Mouse (Mus musculus): ENCODE measurements around the gene Acot2.
"Not testable (repeated sequence)": the region's sequence is repeated elsewhere in the genome, so short reads cannot be mapped to it uniquely, and the experiment has no call there.

The Acot2 gene

GRCm38 (mm10) chr12:83998341-83999107 lies 10.9 kb downstream of the Acot2 start:
- peak; percentile 36 for DNase-seq (ENCODE audit: inconsistent ontology term)

DNA sequence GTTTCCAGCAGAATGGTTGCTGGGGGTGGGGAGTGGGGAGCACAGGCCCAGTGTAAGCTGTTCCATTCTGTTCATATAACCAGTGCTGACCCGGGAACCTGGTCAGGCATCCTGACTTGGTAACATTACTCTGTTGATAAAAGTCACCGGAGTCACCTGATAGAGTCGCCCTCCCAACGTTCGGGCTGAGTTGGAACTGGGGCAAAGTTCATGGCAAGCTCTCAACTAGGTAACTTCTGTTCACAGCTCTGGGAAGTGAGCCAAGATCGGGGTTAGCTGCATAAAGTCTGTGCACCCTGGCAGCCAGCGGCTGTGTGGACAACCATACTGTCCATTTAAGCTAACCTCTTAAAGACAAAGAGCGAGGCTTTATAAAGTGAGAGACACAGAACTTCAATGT lies 11.6 kb downstream of the Acot2 start:
- not testable (repeated sequence) for DNase-seq (ENCODE audit: inconsistent ontology term)

GRCm38 (mm10) chr12:84000418-84000817 lies 12.8 kb downstream of the Acot2 start:
- no peak for DNase-seq (ENCODE audit: inconsistent ontology term)

DNA sequence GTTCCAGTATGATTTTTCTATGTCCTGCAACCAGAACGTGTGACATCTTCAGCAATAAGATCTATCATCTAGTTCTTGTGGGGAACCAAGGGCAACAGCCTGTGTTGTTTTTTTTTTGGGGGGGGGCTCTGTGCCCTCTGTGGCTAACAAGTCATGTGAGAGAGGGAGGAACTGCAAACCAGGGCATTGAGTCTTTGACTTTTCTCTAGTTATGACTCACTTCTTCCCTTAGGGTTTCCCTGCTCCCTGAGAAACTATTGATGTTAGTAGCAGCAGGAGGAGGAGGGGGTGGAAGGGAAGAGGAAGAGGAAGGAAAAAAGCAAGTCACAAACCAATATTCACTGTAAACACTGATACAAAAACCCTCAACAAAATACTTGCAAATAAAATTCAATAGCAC lies 16.2 kb downstream of the Acot2 start:
- no peak for DNase-seq (ENCODE audit: inconsistent ontology term)

DNA sequence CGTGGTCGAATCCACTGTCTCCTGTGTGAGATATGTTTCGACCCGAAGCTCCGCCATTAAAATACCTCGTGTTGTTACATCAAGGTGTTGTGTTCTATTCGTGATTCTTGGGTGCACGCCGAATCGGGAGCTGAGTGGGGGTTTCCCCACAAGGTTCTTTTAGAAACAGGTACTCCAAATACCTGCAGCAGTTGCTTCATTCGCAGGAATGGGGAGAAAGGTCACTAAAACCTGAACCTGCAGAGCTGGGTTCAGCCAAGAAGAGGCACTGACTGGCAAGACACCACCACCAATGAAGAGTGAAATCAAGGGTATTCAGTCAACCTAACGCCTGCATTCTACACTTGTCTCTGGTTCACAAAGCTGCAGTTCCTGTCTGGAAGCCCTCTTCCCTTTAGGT lies 20.6 kb downstream of the Acot2 start:
- DNase-seq (ENCODE audit: inconsistent ontology term): no peak

- DNase-seq (ENCODE audit: inconsistent ontology term): no peak
These were observed 21.1 kb downstream of the Acot2 start for GRCm38 (mm10) chr12:84008729-84009128.

DNA sequence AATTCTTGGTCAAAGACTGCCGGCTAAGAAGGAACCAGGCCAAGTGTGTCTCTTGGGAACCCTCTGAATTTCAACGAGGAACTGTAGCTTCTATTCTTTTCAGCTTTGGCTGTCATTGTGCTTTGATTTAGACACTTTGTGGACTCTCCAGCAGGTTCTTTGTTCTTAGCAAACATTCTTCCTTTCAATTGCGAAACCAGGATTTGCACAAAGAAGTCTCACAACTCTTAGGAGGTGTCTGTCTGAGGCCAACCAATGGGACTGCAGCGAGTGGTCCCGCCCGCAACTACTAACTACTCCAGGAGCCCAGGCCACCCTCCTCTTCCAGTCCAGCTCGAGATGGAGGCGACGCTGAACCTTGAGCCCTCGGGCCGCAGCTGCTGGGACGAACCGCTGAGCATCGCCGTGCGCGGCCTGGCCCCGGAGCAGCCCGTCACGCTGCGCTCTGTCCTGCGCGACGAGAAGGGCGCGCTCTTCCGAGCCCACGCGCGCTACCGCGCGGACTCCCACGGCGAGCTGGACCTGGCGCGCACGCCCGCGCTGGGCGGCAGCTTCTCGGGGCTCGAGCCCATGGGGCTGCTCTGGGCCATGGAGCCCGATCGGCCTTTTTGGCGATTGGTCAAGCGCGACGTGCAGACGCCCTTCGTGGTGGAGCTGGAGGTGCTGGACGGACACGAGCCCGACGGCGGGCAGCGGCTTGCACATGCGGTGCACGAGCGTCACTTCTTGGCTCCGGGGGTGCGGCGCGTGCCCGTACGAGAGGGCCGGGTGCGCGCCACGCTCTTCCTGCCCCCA lies 21.7 kb downstream of the Acot2 start, which contains the start of gene Acot1:
Acot1 (plus strand) TSS at position 320 of the 795 bp plus-strand sequence.
- peak; percentile 93 for DNase-seq (ENCODE audit: inconsistent ontology term)

- DNase-seq (ENCODE audit: inconsistent ontology term): no peak
These were observed 22.5 kb downstream of the Acot2 start for GRCm38 (mm10) chr12:84010201-84010600.

DNA sequence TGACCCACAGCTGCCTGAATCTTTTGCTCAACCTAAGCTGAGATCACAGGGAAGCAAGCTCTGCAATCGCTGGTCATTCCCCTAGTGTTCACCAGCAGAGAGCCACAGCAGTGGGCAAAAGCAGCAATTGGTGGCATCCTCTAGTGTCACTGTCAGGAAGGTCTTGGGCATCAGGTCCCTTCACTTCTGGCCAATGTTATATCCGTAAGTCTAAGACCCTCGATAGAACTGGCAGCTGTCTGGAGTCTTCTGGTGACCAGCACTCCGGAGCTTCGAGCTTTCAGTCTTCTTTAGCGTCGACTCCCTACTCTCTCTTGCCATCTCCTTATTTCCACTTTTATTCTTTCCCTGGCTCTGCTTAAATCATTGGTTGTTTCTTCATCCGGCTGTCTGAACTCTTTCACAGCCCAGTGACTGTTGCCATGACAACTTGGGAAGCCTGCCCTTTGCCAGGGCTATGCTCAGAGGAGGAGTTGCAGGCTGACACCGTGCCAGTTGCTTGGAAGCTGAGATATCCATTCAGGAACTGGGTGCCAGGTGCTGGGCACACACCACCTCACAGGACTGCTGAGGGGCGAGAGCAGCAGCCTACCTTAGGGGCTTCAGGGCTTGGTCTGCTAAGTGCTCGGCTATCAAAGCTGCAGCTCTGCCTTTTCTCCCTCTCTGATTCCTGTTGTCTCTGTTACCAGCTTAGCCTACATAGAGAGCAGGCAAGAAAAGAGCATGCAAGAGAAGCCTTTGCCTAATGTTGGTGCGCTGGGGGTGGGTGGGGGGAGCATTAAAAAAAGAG lies 23.8 kb downstream of the Acot2 start:
- DNase-seq (ENCODE audit: inconsistent ontology term): peak; percentile 86

DNA sequence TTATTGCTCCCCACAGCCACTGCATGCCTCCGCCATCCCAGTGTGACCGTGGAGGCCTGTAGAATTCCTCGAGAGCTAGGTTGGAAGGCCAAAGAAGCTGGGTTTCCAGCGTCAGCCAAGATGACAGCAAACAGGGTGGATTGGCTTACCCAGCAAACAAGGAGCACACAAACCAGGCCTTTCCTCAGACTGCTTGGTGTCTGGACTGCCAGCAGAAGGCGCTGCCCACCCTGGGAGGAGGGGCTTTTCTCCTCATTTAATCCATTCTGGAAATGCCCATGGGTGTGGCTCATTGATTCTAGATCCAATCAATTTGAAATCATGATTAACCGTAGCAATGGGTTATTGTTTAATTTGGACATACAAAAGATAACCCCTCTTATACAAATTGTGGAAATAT lies 25.5 kb downstream of the Acot2 start:
- DNase-seq (ENCODE audit: inconsistent ontology term): no peak

DNA sequence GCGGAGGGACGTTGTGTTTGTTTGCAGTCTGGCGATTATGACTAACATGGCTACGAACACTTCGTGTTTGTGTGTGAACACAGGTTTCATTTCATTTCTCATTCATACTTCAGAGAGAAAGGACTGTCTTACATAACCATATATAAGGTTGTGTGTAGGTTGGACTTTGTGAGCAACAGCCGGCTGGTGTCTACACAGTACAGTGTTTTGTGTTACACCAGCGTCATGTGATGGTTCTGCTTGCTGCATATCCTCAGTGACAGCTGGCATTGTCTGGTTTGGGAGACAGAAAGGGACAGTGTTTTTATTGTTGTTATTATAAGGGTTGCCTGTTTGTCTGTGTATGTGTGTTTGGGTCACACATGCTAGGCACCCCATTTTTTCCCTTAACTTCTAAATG lies 26.0 kb downstream of the Acot2 start:
- no peak for DNase-seq (ENCODE audit: inconsistent ontology term)

DNA sequence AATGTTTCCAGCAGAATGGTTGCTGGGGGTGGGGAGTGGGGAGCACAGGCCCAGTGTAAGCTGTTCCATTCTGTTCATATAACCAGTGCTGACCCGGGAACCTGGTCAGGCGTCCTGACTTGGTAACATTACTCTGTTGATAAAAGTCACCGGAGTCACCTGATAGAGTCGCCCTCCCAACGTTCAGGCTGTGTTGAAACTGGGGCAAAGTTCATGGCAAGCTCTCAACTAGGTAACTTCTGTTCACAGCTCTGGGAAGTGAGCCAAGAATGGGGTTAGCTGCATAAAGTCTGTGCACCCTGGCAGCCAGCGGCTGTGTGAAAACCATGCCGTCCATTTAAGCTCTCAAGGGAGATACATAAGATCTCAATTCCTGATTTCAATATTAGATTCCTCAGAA lies 32.9 kb downstream of the Acot2 start:
- not testable (repeated sequence) for DNase-seq (ENCODE audit: inconsistent ontology term)

- DNase-seq (ENCODE audit: inconsistent ontology term): not testable (repeated sequence)
These were observed 34.6 kb downstream of the Acot2 start for GRCm38 (mm10) chr12:84022266-84022665.

- DNase-seq (ENCODE audit: inconsistent ontology term): no peak
These were observed 35.5 kb downstream of the Acot2 start for GRCm38 (mm10) chr12:84023052-84023745.

- DNase-seq (ENCODE audit: inconsistent ontology term): no peak
These were observed 38.2 kb downstream of the Acot2 start for GRCm38 (mm10) chr12:84025888-84026287.

GRCm38 (mm10) chr12:84028328-84028727 lies 40.7 kb downstream of the Acot2 start:
- not testable (repeated sequence) for DNase-seq (ENCODE audit: inconsistent ontology term)

DNA sequence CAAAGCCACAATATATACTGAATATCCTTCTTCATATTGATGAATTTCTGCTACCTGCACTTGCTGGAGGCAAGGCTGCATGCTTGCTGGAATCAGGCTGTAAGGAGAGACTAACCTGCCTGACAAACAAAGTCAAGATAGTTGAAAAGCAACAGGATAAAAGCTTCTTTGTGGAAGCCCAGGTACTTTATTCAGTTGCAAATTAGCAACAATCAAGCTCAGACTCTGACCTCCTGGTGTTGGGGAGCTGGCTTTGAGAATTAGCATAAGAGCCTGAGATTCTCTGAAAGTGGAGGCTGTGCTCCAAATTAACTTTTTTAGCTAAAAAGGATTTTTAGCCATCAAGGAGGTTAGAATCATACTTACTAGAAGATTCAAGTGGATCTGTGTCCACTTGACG lies 41.4 kb downstream of the Acot2 start:
- not testable (repeated sequence) for DNase-seq (ENCODE audit: inconsistent ontology term)

DNA sequence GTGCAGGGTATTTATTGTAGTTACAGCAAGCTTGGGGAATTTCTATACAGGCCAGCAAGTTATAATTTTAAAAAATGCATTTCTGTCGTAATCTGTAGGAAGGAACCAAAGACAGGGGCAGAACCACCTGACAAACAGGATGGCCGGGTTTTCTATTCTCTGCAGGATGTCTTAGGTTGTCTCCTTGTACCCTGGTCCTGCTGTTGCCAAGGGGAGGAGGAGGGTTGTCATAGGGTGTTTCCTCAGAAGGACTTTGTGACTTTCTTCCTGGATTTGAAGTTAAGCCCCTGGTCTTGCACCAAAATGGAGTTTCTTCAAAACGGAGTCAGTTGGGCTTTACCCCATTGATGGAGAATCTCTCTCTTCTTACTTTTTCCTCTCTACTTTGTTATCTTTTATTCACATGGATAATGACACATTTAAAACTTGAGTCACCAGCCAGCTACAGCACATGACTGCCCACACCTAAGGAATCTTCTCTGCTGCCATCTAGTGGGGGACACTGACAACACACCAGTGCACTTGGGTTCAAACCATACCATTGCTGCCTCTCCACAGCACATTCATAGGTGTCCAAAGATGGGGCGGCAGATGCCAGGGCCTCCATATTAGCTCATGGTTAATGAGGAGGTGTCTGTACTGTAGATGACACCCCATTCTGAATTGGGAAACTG lies 43.1 kb downstream of the Acot2 start:
- DNase-seq (ENCODE audit: inconsistent ontology term): peak; percentile 37

GRCm38 (mm10) chr12:84032854-84033253 lies 45.2 kb downstream of the Acot2 start:
- no peak for DNase-seq (ENCODE audit: inconsistent ontology term)

DNA sequence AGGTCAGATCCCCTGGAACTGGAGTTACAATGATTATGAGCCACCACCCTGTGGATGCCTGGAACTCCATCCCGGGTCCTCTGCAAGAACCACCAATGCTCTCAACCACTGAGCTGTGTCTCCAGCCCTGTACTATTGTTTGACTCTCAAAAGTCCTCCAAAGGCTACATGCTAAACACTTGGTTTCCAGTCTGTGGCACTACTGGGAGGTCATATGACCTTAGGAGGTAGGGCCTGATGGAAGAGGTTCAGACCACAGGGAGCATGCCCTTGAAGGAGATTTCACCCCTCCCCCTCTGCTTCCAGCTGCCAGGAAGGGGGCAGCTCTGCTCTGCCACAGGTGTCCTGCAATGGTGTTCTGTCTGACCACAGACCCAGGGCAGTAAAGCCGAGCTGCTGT lies 45.6 kb downstream of the Acot2 start:
- DNase-seq (ENCODE audit: inconsistent ontology term): not testable (repeated sequence)

GRCm38 (mm10) chr12:84034108-84034507 lies 46.4 kb downstream of the Acot2 start:
- no peak for DNase-seq (ENCODE audit: inconsistent ontology term)
